Mouse (Mus musculus): ENCODE measurements around the gene Anp32e. TPM values are rescaled to one million over a fixed set of nuclear protein-coding genes. Genes with fewer than 3 reads are reported as not detected.

Gene Anp32e
- polyA plus RNA-seq (2016; fragmentation: Nextera tagmentation; extraction: Ambion mirVana) = 222 and 229 TPM in 2 replicates

DNA sequence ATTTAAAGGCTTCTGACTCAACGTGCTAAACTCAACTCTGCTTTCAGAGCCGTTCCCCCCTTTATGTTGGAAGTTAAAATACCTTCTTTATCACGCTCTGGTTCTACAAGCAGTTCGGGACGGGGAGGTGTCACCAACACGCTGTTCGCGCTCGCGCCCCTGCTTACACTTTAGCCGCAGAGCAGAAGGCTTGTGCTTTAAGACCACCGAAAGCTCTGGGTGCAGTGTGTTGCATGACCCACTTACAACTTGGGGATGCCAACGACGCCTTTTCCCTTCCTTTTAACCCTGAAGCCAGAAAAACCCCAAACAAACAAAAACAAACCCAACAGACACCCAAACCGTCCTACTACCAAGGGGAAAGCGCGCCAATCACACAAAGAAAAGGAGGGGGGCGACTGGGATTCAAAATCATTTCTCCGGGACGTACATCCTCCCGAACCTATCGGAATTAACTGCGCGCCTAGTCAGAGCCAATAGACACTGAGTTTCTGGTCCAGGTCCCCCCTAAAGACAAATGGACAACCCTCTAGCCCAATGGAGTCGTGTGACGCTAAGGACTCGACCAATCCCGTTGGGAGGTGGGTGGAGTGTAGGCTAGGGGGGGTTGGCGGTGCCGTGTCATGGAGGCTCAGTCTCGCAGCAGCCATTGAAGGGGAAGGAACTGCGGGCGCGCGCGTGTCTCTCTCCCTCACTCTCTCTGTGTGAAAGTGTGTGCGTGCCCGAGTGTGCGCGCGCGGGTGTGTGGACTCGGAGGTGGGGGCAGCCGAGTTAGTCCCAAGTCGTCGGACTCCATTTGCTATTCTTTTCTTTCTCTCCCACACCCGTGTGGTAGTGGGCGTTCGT lies at the start of gene Anp32e:
Gene Anp32e (plus strand): TSS at position 589 of the 846 bp plus-strand sequence.
- ATAC-seq (ENCODE audit: insufficient number of reproducible peaks, low FRiP score) = peak; percentile 100
- Histone ChIP-seq H3K9ac (peak within 1 kb of the TSS; percentile 97), H3K9me3 (replicated peaks) (no peaks in the 10 kb centered on the region), H3K36me3 (peaks cover 8% of the 10 kb centered on the region), H3K27ac (ENCODE audit: poor library complexity, severe bottlenecking) (peak within 1 kb of the TSS; percentile 88), H3K4me3 (peak within 1 kb of the TSS; percentile 88), H3K4me2 (peak within 1 kb of the TSS; percentile 76), H3K4me1 (replicated peaks) (peaks cover 25% of the 10 kb centered on the region), H3K27me3 (replicated peaks) (no peaks in the 10 kb centered on the region)
- WGBS = under 1% methylated on average over 49 of the region's 49 CpGs

DNA sequence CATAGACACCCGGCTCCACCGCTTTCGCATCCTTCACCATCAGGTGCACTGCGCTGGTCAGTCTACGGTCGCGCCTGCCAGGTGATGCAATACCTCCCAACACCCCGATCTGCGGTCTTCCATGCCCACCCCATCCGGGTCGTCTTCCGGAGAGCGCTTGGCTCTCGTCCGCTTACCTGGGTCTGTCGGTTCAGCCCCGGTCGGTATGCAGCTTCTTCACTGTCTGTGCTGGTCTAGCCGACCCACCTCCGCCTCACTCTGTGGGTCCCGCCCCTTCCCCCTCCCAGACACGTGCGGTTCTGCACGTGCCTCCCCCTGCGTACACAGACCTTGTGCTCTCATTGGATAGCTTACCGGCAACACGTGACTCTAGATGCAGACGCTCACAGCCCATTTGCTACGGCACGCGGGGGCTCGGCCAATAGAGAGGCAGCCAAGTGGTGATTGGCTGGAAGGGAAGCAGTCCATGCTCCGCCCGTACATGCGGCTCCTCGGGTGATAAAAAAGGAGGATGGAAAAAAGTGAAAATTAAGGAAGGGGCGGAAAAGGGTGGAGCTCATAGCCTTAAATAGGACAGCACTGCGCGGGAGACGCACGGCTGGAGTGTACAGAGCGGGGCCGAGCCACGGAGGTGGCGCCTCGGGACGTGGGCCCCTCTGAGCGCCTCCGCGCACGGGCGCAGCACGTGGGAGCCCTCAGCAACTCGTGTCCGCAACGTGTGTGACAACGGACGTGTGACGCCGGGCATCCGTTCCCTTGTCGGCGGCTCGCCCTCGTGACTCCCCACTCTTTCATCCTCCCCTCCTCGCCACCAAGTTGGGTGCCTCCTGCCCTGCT lies 46.8 kb upstream of the Anp32e start, which contains the start of gene Ciart:
Gene Ciart (minus strand): TSS at position 273 of the 837 bp plus-strand sequence.
- Histone ChIP-seq H3K36me3 (peaks cover 17% of the 10 kb centered on the region), H3K4me3 (peak within 1 kb of the TSS; percentile 55), H3K27me3 (replicated peaks) (no peaks in the 10 kb centered on the region), H3K27ac (ENCODE audit: poor library complexity, severe bottlenecking) (peak within 1 kb of the TSS; percentile 54; the same call in 1 of the 2 replicates), H3K4me2 (peak within 1 kb of the TSS; percentile 96), H3K9me3 (replicated peaks) (no peaks in the 10 kb centered on the region), H3K9ac (peak within 1 kb of the TSS; percentile 66), H3K4me1 (replicated peaks) (peaks cover 9% of the 10 kb centered on the region; the same call in 1 of the 2 replicates)
- under 1% methylated on average over 66 of the region's 66 CpGs for WGBS
- peak; percentile 98 for ATAC-seq (ENCODE audit: insufficient number of reproducible peaks, low FRiP score)

DNA sequence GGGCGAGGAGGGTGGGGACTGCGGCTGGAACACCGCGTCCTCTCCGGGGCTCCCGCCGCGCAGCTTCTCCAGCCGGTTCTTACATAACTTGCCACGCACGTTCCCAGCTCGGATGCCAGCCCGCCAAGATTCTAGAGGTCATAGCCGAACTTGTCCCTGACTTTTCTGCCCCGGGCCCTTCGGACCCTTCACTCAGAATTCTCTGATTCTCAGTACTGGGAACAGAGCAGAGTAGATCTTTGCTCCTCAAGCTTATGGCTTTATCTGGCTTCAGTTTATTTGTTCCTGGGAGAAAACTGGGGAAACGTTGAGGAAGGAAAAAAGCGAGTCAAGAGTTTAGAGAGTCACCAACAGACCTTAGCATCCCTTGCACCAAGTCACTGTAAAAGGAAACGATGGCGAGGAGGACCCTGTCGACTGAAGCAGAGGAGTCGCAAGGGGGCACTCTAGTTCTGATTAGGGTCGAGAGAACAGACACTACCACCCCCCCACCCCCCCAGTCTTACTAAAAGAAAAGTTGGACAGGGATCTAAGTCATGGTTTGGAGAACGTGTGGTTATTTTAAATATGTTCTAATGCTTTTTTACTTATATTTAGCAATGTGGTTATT lies 46.1 kb upstream of the Anp32e start:
- H3K4me2 ChIP-seq = peak overlapping the region; percentile 96
- H3K27me3 ChIP-seq (replicated peaks) = no peaks in the 10 kb centered on the region
- H3K9ac ChIP-seq = peak overlapping the region; percentile 66
- 3% methylated on average over 24 of the region's 24 CpGs for WGBS
- no peak for ATAC-seq (ENCODE audit: insufficient number of reproducible peaks, low FRiP score)
- H3K27ac ChIP-seq (ENCODE audit: poor library complexity, severe bottlenecking) = peak overlapping the region; percentile 54; the same call in 1 of the 2 replicates
- peak overlapping the region; percentile 55 for H3K4me3 ChIP-seq
- peaks cover 9% of the 10 kb centered on the region; the same call in 1 of the 2 replicates for H3K4me1 ChIP-seq (replicated peaks)
- H3K9me3 ChIP-seq (replicated peaks) = no peaks in the 10 kb centered on the region
- peaks cover 23% of the 10 kb centered on the region for H3K36me3 ChIP-seq

DNA sequence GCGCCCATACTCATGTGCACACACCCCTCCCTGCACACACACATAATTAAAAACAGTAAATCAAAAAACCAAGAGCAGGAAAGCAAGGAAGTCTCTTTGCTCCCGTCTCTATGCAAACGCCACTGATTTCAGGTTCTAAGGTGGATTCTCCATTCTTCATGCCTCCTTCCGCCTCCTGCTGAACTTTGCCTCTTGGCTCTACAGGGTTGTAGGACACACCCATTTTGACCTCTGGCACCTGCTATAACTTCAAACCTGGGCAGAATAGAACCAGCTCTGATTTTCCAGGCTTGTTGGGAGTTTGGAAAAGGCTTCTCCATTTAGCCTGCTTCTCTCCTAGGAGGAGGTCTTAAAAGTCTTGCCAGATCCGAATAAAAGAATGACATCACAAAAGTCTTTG lies 44.6 kb upstream of the Anp32e start:
- WGBS = 81% methylated on average over 5 of the region's 5 CpGs
- Histone ChIP-seq H3K27ac (ENCODE audit: poor library complexity, severe bottlenecking) (no peak overlapping the region), H3K27me3 (replicated peaks) (no peaks in the 10 kb centered on the region), H3K9me3 (replicated peaks) (no peaks in the 10 kb centered on the region), H3K9ac (no peak overlapping the region), H3K4me1 (replicated peaks) (peaks cover 9% of the 10 kb centered on the region; the same call in 1 of the 2 replicates), H3K4me2 (no peak overlapping the region), H3K36me3 (peaks cover 23% of the 10 kb centered on the region), H3K4me3 (no peak overlapping the region)
- no peak for ATAC-seq (ENCODE audit: insufficient number of reproducible peaks, low FRiP score)

DNA sequence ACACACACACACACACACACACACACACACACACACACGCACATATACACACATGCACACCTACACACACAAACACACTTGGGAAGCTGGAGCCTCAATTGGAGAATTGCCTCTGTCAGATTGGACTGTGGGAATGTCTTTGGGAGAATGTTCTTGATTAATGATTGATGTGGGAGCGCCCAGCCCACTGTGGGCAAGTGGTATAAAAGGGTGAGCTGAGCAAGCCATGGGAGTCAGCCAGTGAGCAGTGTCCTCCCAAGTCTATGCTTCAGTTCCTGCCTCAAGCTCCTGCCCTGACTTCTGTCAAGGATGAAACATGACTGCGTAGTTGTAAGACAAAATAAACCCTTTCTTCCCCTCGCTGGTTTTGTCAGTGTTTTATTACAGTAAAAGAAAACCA lies 41.5 kb upstream of the Anp32e start:
- Histone ChIP-seq H3K4me2 (no peak overlapping the region), H3K9me3 (replicated peaks) (no peaks in the 10 kb centered on the region), H3K27me3 (replicated peaks) (no peaks in the 10 kb centered on the region), H3K4me1 (replicated peaks) (peaks cover 26% of the 10 kb centered on the region), H3K4me3 (no peak overlapping the region), H3K9ac (no peak overlapping the region), H3K27ac (ENCODE audit: poor library complexity, severe bottlenecking) (no peak overlapping the region), H3K36me3 (peaks cover 23% of the 10 kb centered on the region)
- 74% methylated on average over 4 of the region's 4 CpGs for WGBS
- no peak for ATAC-seq (ENCODE audit: insufficient number of reproducible peaks, low FRiP score)

DNA sequence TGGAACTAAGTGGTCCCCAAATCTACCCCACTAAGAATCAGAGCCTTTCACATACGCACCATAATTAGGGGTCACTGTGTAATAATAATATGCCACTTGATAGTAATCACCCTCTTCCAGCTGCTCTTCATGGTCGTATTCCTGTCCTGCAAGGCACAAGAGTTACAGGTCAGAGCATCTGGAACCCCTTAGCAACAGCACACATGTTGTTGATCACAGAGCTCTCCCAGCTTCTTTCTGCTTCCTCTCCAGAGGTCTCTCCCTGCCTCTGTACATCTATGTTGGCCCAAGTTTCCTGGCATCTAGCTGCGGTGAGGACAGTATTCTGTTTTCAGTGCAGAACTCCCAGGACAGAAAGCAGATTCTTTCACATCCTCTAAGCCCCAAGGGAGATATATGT lies 39.4 kb upstream of the Anp32e start:
- ATAC-seq (ENCODE audit: insufficient number of reproducible peaks, low FRiP score) = no peak
- Histone ChIP-seq H3K4me1 (replicated peaks) (peaks cover 26% of the 10 kb centered on the region), H3K4me3 (no peak overlapping the region), H3K4me2 (no peak overlapping the region), H3K27ac (ENCODE audit: poor library complexity, severe bottlenecking) (no peak overlapping the region), H3K9ac (no peak overlapping the region), H3K27me3 (replicated peaks) (no peaks in the 10 kb centered on the region), H3K9me3 (replicated peaks) (no peaks in the 10 kb centered on the region), H3K36me3 (peaks cover 18% of the 10 kb centered on the region)
- 70% methylated on average over 3 of the region's 3 CpGs for WGBS

DNA sequence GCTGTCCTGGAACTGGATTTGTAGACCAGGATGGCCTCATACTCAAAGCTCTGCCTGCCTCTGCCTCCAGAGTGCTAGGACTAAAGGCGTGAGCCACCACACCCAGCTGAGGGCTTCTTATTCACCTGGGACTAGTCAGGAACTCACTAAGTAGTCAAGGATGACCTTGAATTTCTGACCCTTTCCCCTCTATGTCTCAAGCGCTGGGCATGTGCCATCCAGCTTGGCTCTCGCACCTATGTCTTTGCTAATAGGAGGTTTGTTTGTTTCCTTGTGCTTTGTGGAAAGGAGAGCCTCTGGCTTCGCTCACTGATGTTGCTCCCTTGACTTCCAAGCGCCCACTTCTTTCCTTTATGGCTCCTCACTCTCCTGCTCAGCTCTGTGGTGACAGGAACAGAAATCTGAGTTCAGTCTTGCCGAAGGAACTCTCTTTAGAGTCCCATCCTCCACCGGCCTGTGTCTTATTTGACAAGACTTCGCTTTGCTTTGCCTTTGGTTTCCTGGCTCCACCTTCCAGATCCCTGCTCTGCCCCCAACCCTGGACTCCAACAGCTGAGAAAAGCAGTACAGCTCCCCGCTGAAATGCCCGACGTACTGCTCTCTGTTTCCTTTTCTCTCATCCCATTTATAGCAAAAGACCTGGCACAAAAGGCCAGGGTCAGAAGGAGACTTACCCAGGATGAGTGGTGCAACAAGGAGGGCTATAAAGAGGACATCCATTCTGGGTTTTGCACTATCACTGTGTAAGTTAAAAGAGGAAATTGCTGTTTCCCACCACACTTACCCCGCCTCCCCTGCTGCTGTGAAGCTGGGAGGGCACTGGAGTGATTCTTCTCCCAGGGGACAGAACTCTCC lies 37.6 kb upstream of the Anp32e start, which contains the start of gene BC028528:
Gene BC028528 (minus strand): TSS at position 795 of the 855 bp plus-strand sequence.
- Histone ChIP-seq H3K4me3 (peak within 1 kb of the TSS; percentile 38), H3K9me3 (replicated peaks) (no peaks in the 10 kb centered on the region), H3K27ac (ENCODE audit: poor library complexity, severe bottlenecking) (peak within 1 kb of the TSS; percentile 90), H3K9ac (peak within 1 kb of the TSS; percentile 63), H3K4me1 (replicated peaks) (peaks cover 36% of the 10 kb centered on the region), H3K36me3 (peaks cover 20% of the 10 kb centered on the region), H3K4me2 (peak within 1 kb of the TSS; percentile 68), H3K27me3 (replicated peaks) (no peaks in the 10 kb centered on the region)
- 16% methylated on average over 12 of the region's 12 CpGs for WGBS
- ATAC-seq (ENCODE audit: insufficient number of reproducible peaks, low FRiP score) = 0 out of 2 replicates have a peak, but pooled peaks have one; percentile 44

DNA sequence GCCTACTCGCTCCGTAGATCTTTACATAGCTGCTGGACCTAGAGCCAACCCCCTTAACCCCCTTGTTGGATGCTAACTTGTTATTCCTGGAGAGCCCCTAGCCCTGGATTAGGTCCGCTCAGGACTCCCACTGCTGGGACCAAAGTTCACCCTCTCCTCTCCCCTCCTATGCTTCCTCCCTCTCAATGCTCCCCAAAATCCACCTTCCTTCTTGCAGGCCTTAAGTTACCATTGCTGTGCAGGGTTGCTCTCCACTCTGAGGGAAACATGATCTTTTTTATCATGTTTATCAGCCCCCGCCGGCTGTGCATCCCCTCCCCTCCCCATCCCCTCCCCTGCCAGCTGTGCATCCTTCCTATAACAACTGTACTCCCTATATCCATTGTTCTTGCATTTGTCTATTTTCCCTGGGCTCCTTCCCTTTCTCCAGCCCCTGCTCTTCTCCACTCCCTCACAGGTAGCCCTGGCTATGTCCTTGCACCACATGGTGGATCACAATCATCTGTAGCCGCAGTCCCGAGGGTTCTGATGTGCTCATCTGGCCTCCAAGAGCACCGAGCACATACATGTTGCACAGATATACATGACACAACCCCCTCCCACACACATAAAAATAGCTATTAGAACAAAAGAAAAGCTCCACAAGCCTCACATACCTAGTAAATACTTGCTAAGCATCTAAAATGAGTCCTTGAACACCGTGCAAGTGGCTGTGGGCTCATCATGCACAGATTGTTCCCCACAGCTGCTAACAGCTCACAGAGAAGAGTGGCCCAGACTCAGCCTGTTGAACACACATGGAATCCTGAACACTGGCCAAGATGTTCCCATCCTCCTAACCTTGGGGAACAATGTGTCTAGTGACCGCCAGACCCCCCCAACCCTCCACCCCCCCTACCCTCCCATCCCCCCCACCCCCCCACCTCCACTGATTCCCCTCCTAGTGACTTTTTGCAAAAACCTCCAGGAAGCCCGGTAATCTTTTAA lies 36.7 kb upstream of the Anp32e start:
- H3K27ac ChIP-seq (ENCODE audit: poor library complexity, severe bottlenecking) = peak overlapping the region; percentile 90
- peak overlapping the region; percentile 63 for H3K9ac ChIP-seq
- peak overlapping the region; percentile 68 for H3K4me2 ChIP-seq
- H3K4me3 ChIP-seq = peak overlapping the region; percentile 38
- no peak; the same call in 1 of the 2 replicates for ATAC-seq (ENCODE audit: insufficient number of reproducible peaks, low FRiP score)
- no peaks in the 10 kb centered on the region for H3K27me3 ChIP-seq (replicated peaks)
- H3K36me3 ChIP-seq = peaks cover 14% of the 10 kb centered on the region
- H3K9me3 ChIP-seq (replicated peaks) = no peaks in the 10 kb centered on the region
- WGBS = 31% methylated on average over 11 of the region's 11 CpGs
- H3K4me1 ChIP-seq (replicated peaks) = peaks cover 36% of the 10 kb centered on the region

DNA sequence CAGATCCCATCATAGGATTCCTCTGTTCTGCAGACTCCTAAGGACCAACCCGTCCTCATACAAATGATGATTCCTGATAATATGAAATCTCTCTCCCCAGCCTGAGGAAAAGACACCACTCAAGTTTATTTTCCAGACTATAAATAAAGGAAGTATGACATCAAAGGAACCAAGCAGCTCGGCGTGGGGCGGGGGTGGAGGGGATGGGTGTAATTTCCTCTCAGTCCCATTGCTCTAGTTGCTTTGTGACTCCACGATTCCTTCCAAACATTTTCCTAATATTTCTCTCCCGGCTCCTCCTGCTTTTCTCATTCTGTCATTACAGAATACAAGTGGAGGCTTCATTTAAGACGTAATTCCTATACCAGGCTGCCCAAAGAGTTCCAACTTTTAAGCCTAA lies 35.9 kb upstream of the Anp32e start:
- Histone ChIP-seq H3K9ac (peak overlapping the region; percentile 58; the same call in 1 of the 2 replicates), H3K27me3 (replicated peaks) (no peaks in the 10 kb centered on the region), H3K4me2 (peak overlapping the region; percentile 68), H3K4me3 (peak overlapping the region; percentile 77), H3K9me3 (replicated peaks) (no peaks in the 10 kb centered on the region), H3K4me1 (replicated peaks) (peaks cover 36% of the 10 kb centered on the region), H3K27ac (ENCODE audit: poor library complexity, severe bottlenecking) (peak overlapping the region; percentile 88), H3K36me3 (peaks cover 14% of the 10 kb centered on the region; the same call in 1 of the 2 replicates)
- ATAC-seq (ENCODE audit: insufficient number of reproducible peaks, low FRiP score) = no peak
- 18% methylated on average over 7 of the region's 7 CpGs for WGBS
